Mouse (Mus musculus): ENCODE data around the gene Clip3.

Gene Clip3

GRCm38 (mm10) chr7:30291215-30292131 is at the start of gene Clip3:
Gene Clip3, plus strand, starts transcription at chr7:30291728.
- POLR2A ChIA-PET = interaction anchor here in 3 of 4 experiments (0.6 to 8.8 kb wide), 7 partner anchors 9 to 165 kb away, joined by 3 to 84 read pairs (median 8); partner anchors contain the start of genes Thap8 (in 3 of the 3) and Wdr62 (in 3 of the 3)
- CTCF ChIA-PET = interaction anchor here in 2 of 4 experiments (0.6 to 1.8 kb wide), 4 partner anchors 8 to 75 kb away, joined by 3 to 6 read pairs (median 4); partner anchors contain the start of gene Wdr62 (in 1 of the 2)

DNA sequence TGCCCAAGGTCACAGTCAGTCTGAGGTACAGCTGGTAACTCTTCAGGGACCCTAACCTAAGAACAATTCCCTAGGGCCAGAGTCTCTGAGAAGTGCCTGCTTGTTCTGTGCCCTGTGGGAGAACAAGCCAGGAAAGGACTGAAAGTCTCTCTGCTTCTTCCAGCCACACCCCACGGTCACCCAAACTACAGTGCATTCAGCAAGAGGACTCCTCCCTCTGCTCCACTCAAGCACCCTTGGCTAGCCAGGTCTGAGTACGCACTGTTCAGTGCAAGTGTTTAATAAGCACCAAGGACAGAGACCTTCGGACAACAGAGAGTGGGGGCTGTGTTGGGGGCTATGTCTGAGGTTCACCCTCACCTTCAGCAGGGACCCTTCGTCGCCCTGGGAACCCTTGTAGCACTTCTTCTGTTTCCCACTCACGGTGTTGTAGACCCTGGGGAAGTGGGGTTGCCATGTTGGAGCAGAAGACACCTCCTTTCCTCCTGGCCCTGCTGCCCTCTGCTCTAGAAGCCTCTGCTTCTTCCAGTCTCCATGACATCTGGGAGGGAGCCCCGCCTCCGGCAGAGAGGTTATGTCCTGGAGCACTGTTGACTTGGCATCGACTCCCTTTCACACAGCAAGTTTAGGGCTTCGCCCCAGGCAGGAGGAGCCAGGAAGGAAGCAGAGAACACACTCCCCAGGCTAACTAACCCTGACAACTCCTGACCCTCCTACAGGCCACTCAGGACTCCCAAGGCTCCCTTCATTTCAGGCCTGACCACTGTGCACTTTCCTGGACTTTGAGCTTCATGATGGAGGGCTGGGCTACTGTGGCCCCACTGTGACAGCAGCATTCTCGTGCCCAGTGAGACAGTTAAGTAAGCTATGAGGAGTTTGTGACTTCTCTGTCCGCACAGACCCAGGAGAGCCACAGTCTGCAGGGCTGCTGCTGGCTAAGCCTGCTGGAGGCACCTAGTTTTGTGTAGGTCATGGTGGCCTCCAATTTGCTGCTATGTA is 39.3 kb upstream of the Clip3 start:
- POLR2A ChIA-PET = interaction anchor here in 3 of 4 experiments (0.6 to 20.2 kb wide), 12 partner anchors 11 to 159 kb away, joined by 3 to 328 read pairs (median 4); partner anchors contain the start of genes Thap8 (in 2 of the 3), Wdr62 (in 2 of the 3), Polr2i (in 1 of the 3) and Tbcb (in 1 of the 3)
- CTCF ChIA-PET = interaction anchor here in 1 of 4 experiments (1.1 kb wide), 1 partner anchor 19 kb away, joined by 3 read pairs; no protein-coding TSS in a partner anchor

- CTCF ChIA-PET = interaction anchor here in 2 of 4 experiments (1.0 to 1.9 kb wide), 5 partner anchors 17 to 35 kb away, joined by 3 to 10 read pairs (median 9); no protein-coding TSS in a partner anchor
Measured at GRCm38 (mm10) chr7:30265041-30265440, 26.5 kb upstream of the Clip3 start.

GRCm38 (mm10) chr7:30265531-30265930 is 26.0 kb upstream of the Clip3 start:
- ChIA-PET POLR2A (interaction anchor here (0.8 to 20.2 kb wide), 23 partner anchors 8 to 323 kb away, joined by 3 to 328 read pairs (median 6); partner anchors contain the start of genes Thap8 (in 3 of the 4), Wdr62 (in 3 of the 4), Polr2i (in 2 of the 4) and Tbcb (in 2 of the 4)), CTCF (interaction anchor here in 2 of 4 experiments (1.0 to 1.9 kb wide), 5 partner anchors 26 to 66 kb away, joined by 3 to 10 read pairs (median 9); no protein-coding TSS in a partner anchor)

More at GRCm38 (mm10) chr7:30265041-30265440, 26.5 kb upstream of the Clip3 start:
- POLR2A ChIA-PET = interaction anchor here in 3 of 4 experiments (0.9 to 20.2 kb wide), 18 partner anchors 8 to 81 kb away, joined by 3 to 328 read pairs (median 9); partner anchors contain the start of genes Thap8 (in 3 of the 3), Wdr62 (in 3 of the 3), Polr2i (in 2 of the 3) and Tbcb (in 2 of the 3)

- ChIA-PET CTCF (interaction anchor here in 3 of 4 experiments (1.0 to 1.9 kb wide), 12 partner anchors 16 to 67 kb away, joined by 3 to 10 read pairs (median 4); partner anchors contain the start of genes Polr2i (in 1 of the 3) and Tbcb (in 1 of the 3)), POLR2A (interaction anchor here (0.8 to 20.2 kb wide), 26 partner anchors 9 to 322 kb away, joined by 3 to 328 read pairs (median 7); partner anchors contain the start of genes Thap8 (in 4 of the 4), Wdr62 (in 4 of the 4), Polr2i (in 2 of the 4) and Tbcb (in 2 of the 4))
Measured at GRCm38 (mm10) chr7:30265935-30266334, 25.6 kb upstream of the Clip3 start.

GRCm38 (mm10) chr7:30266780-30267179 is 24.7 kb upstream of the Clip3 start:
- ChIA-PET POLR2A (interaction anchor here (0.6 to 20.2 kb wide), 35 partner anchors 9 to 1459 kb away, joined by 3 to 328 read pairs (median 4); partner anchors contain the start of genes Thap8 (in 4 of the 4), Wdr62 (in 4 of the 4), Polr2i (in 2 of the 4) and Tbcb (in 2 of the 4)), CTCF (interaction anchor here in 3 of 4 experiments (0.7 to 1.9 kb wide), 15 partner anchors 10 to 111 kb away, joined by 3 to 9 read pairs (median 3); partner anchors contain the start of genes Capns1 (in 1 of the 3), Polr2i (in 1 of the 3) and Tbcb (in 1 of the 3))

- ChIA-PET POLR2A (interaction anchor here in 3 of 4 experiments (0.7 to 20.2 kb wide), 9 partner anchors 10 to 36 kb away, joined by 3 to 328 read pairs (median 13); partner anchors contain the start of genes Thap8 (in 3 of the 3), Wdr62 (in 3 of the 3), Ovol3 (in 1 of the 3) and Polr2i (in 1 of the 3)), CTCF (interaction anchor here in 1 of 4 experiments (0.6 kb wide), 1 partner anchor 49 kb away, joined by 3 read pairs; no protein-coding TSS in a partner anchor)
Measured at GRCm38 (mm10) chr7:30269641-30270040, 21.9 kb upstream of the Clip3 start.

DNA sequence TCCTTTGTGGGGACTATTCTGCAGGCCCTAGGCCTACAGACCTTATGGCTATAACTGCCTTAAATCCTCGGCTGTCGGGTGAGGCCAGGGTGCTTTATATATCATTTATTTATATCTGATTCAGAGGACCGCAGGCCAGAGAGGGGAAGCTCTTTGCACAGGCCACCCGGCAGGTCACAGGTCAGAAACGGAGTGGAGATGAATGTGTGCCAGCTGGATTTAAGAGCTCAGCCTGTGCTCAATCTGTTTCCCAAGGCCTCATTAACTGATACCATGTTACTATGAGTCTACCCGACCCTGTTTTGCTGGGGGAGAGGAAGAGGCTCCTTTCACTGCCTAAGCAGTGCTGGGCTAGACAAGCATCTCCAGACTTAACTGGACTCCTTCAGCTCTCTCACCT is 17.1 kb upstream of the Clip3 start:
- POLR2A ChIA-PET = interaction anchor here in 2 of 4 experiments (1.3 to 15.3 kb wide), 2 partner anchors 9 to 12 kb away, joined by 3 to 328 read pairs; no protein-coding TSS in a partner anchor
- CTCF ChIA-PET = no interaction called here

- ChIA-PET POLR2A (interaction anchor here (0.7 to 15.3 kb wide), 16 partner anchors 12 to 1721 kb away, joined by 3 to 328 read pairs (median 6); partner anchors contain the start of genes Ovol3 (in 1 of the 4), Polr2i (in 1 of the 4) and Tbcb (in 1 of the 4)), CTCF (interaction anchor here in 1 of 4 experiments (0.7 kb wide), 2 partner anchors 102 to 329 kb away, joined by 3 to 4 read pairs; no protein-coding TSS in a partner anchor)
Measured at GRCm38 (mm10) chr7:30278911-30279310, 12.6 kb upstream of the Clip3 start.

DNA sequence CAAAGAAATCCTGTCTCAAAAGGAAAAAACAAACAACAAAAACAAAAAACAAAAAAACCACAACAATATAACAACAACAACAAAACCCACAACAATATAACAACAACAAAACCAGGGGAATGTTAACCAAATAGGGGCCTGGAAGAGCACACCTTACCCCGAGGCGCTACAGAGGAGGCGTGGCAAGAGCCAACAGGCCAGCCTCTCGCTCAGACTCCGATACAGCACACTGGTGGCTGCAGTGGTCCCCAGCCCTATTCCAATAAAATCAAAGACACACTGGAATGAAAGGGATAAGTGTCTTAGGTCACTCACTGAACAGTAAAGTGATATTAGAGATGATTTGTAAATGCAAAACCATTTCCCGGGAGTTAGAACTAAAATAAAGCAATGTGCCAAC is 12.0 kb upstream of the Clip3 start:
- POLR2A ChIA-PET = interaction anchor here (0.5 to 15.3 kb wide), 35 partner anchors 13 to 373 kb away, joined by 3 to 328 read pairs (median 5); partner anchors contain the start of genes Capns1 (in 2 of the 4), Alkbh6 (in 1 of the 4), Clip3 (in 1 of the 4) and Cox7a1 (in 1 of the 4)
- CTCF ChIA-PET = interaction anchor here in 1 of 4 experiments (0.7 to 1.8 kb wide), 2 partner anchors 21 to 328 kb away, joined by 4 to 20 read pairs; no protein-coding TSS in a partner anchor

- ChIA-PET POLR2A (interaction anchor here (0.5 to 15.3 kb wide), 186 partner anchors 9 to 1898 kb away, joined by 3 to 328 read pairs (median 5); partner anchors contain the start of genes Capns1 (in 3 of the 4), Clip3 (in 3 of the 4), Cox7a1 (in 3 of the 4) and E130208F15Rik (in 3 of the 4)), CTCF (interaction anchor here (0.6 to 1.8 kb wide), 13 partner anchors 12 to 579 kb away, joined by 3 to 20 read pairs (median 3); partner anchors contain the start of genes Capns1 (in 1 of the 4), Clip3 (in 1 of the 4), Polr2i (in 1 of the 4) and Tbcb (in 1 of the 4))
Measured at GRCm38 (mm10) chr7:30279951-30280669, 11.4 kb upstream of the Clip3 start, which contains the start of the genes Thap8 and Wdr62. Gene Thap8, plus strand, starts transcription at chr7:30280094. Gene Wdr62, minus strand, starts transcription at chr7:30280419.

GRCm38 (mm10) chr7:30280670-30281138 is 10.8 kb upstream of the Clip3 start:
- CTCF ChIA-PET = interaction anchor here (0.6 to 1.8 kb wide), 14 partner anchors 11 to 579 kb away, joined by 3 to 20 read pairs (median 4); partner anchors contain the start of genes Capns1 (in 1 of the 4), Clip3 (in 1 of the 4), Polr2i (in 1 of the 4) and Tbcb (in 1 of the 4)
- POLR2A ChIA-PET = interaction anchor here (0.6 to 15.3 kb wide), 181 partner anchors 8 to 1899 kb away, joined by 3 to 328 read pairs (median 5); partner anchors contain the start of genes Capns1 (in 3 of the 4), Clip3 (in 3 of the 4), Cox7a1 (in 3 of the 4) and E130208F15Rik (in 3 of the 4)

GRCm38 (mm10) chr7:30281522-30281921 is 10.0 kb upstream of the Clip3 start:
- ChIA-PET CTCF (interaction anchor here in 3 of 4 experiments (0.7 to 1.8 kb wide), 8 partner anchors 10 to 156 kb away, joined by 3 to 20 read pairs (median 4); partner anchors contain the start of genes Capns1 (in 1 of the 3) and Clip3 (in 1 of the 3)), POLR2A (interaction anchor here (0.6 to 15.3 kb wide), 62 partner anchors 9 to 812 kb away, joined by 3 to 328 read pairs (median 8); partner anchors contain the start of genes Clip3 (in 2 of the 4), E130208F15Rik (in 2 of the 4), Ovol3 (in 2 of the 4) and Polr2i (in 2 of the 4))

DNA sequence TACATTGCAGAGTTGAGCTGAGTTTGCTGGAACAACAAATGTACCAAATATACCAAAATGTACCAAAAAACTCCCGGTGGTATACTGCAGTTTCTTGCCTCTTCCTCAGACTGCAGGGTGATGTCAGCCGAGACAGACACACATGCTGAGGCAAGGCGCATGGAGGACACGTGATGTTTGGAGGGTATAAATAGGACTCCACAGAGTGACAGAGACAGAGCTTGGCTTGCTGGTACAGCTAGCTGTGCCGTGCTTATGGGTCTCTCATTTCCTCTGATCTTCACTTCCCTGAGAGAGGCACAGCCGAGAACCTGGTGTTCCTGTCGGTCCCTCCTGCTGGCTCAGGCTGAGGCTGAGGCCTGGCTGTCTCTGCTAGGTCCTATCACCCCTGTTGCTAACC is 8.8 kb upstream of the Clip3 start:
- ChIA-PET POLR2A (interaction anchor here in 3 of 4 experiments (0.6 to 15.3 kb wide), 26 partner anchors 10 to 294 kb away, joined by 3 to 328 read pairs (median 6); partner anchors contain the start of genes Clip3 (in 2 of the 3), E130208F15Rik (in 2 of the 3), Polr2i (in 2 of the 3) and Sdhaf1 (in 2 of the 3)), CTCF (interaction anchor here in 3 of 4 experiments (0.6 to 1.8 kb wide), 6 partner anchors 16 to 54 kb away, joined by 3 to 6 read pairs (median 4); no protein-coding TSS in a partner anchor)
